Mouse (Mus musculus): Measurements from ENCODE around the gene Gm49353. TPM values are rescaled to one million over a fixed set of nuclear protein-coding genes. Genes with fewer than 3 reads are reported as not detected.

The Gm49353 gene
- polyA plus RNA-seq, 1 experiment from 2014 or later, result 0.56 TPM

DNA sequence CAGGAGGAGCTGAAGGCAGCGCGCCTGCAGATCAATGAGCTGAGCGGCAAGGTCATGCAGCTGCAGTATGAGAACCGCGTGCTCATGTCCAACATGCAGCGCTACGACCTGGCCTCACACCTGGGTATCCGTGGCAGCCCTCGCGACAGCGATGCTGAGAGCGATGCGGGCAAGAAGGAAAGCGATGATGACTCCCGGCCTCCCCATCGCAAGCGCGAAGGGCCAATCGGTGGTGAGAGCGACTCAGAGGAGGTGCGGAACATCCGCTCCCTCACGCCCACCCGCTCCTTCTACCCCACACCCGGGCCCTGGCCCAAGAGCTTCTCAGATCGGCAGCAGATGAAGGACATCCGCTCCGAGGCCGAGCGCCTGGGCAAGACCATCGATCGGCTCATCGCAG is 1.9 kb upstream of the Gm49353 start:
- 95% methylated on average over 33 of the region's 33 CpGs for WGBS
- Histone ChIP-seq H3K27me3 (ENCODE audit: control insufficient read depth, insufficient read depth, low read length) (no peaks in the 10 kb centered on the region), H3K4me3 (replicated peaks; ENCODE audit: low read length) (no peak overlapping the region), H3K27ac (ENCODE audit: low read length) (no peak overlapping the region), H3K4me1 (ENCODE audit: control insufficient read depth, insufficient read depth, low read length) (no peaks in the 10 kb centered on the region), H3K36me3 (ENCODE audit: control insufficient read depth, insufficient read depth, low read length) (no peaks in the 10 kb centered on the region), H3K9me3 (replicated peaks; ENCODE audit: control insufficient read depth, low read length) (peaks cover 6% of the 10 kb centered on the region; the same call in 1 of the 2 replicates), H3K9ac (ENCODE audit: low read length) (no peak overlapping the region), H3K4me2 (ENCODE audit: low read depth, low read length) (no peak overlapping the region)
- no peak for ATAC-seq (ENCODE audit: insufficient read depth, low FRiP score)

DNA sequence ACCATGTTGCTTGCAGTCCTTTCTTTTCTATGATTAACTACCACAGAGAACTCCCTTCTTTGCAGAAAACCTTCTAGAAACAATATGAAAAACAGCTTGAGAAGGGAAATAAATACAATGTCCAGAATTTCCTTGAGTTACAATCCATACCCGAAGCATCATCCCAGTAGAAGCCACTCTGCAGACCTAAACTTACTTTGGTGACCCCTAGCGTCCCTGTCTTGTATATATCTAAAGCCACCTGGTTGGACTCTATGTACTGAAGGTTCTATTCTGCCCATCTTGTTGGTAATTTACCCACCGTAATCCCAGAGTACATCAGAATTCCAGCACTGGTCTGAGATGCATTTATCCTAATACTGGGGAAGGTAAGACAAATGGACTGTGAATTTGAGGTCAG is 1.1 kb downstream of the Gm49353 start:
- Histone ChIP-seq H3K4me2 (ENCODE audit: low read depth, low read length) (no peak overlapping the region), H3K9me3 (replicated peaks; ENCODE audit: control insufficient read depth, low read length) (peaks cover 6% of the 10 kb centered on the region; the same call in 1 of the 2 replicates), H3K27ac (ENCODE audit: low read length) (no peak overlapping the region), H3K27me3 (ENCODE audit: control insufficient read depth, insufficient read depth, low read length) (no peaks in the 10 kb centered on the region), H3K36me3 (ENCODE audit: control insufficient read depth, insufficient read depth, low read length) (no peaks in the 10 kb centered on the region), H3K4me3 (replicated peaks; ENCODE audit: low read length) (no peak overlapping the region), H3K4me1 (ENCODE audit: control insufficient read depth, insufficient read depth, low read length) (no peaks in the 10 kb centered on the region), H3K9ac (ENCODE audit: low read length) (no peak overlapping the region)
- ATAC-seq (ENCODE audit: insufficient read depth, low FRiP score), result no peak
- 63% methylated on average over 3 of the region's 3 CpGs for WGBS

DNA sequence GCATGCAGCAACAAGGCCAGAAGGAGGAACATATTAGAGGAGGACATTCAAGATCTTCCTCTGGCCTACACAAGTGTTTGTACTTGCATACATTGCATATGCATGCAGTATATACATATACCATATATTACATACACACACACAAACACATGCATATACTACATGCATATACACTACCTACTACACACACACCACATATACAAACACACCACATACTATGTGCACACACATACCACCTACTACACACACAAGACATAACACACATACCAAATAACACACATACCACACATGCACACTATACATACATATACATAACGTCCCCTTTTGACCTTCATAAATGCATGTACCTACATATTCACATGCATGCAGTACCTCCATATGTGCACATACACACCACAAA is 1.9 kb downstream of the Gm49353 start:
- ATAC-seq (ENCODE audit: insufficient read depth, low FRiP score), result no peak
- peaks cover 6% of the 10 kb centered on the region; the same call in 1 of the 2 replicates for H3K9me3 ChIP-seq (replicated peaks; ENCODE audit: control insufficient read depth, low read length)
- H3K36me3 ChIP-seq (ENCODE audit: control insufficient read depth, insufficient read depth, low read length), result no peaks in the 10 kb centered on the region
- 88% methylated on average over 1 of the region's 1 CpGs for WGBS
- no peak overlapping the region for H3K27ac ChIP-seq (ENCODE audit: low read length)
- no peaks in the 10 kb centered on the region for H3K4me1 ChIP-seq (ENCODE audit: control insufficient read depth, insufficient read depth, low read length)
- H3K9ac ChIP-seq (ENCODE audit: low read length), result no peak overlapping the region
- H3K4me2 ChIP-seq (ENCODE audit: low read depth, low read length), result no peak overlapping the region
- H3K4me3 ChIP-seq (replicated peaks; ENCODE audit: low read length), result no peak overlapping the region
- H3K27me3 ChIP-seq (ENCODE audit: control insufficient read depth, insufficient read depth, low read length), result no peaks in the 10 kb centered on the region

DNA sequence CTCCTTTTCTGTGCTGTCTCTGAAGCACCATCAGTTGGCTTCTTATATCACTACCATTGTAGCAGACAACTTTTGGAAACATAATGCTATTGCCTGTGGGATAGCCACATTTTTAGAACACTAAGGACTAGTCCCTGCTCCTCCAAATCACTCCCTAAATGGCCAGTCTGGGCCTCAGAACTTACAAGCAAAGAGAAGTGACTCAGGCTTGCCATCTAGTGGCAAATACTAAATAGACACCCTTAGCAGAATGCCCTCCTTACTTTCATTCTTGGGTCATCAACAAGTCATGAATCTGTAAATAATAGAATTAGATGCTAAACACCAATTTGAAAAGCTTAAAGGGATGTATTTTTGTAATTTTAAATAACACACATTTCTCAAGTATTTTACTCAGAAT is 8.0 kb downstream of the Gm49353 start:
- ATAC-seq (ENCODE audit: insufficient read depth, low FRiP score), result no peak
- Histone ChIP-seq H3K4me3 (replicated peaks; ENCODE audit: low read length) (no peak overlapping the region), H3K9me3 (replicated peaks; ENCODE audit: control insufficient read depth, low read length) (no peaks in the 10 kb centered on the region), H3K9ac (ENCODE audit: low read length) (no peak overlapping the region), H3K36me3 (ENCODE audit: control insufficient read depth, insufficient read depth, low read length) (no peaks in the 10 kb centered on the region), H3K27ac (ENCODE audit: low read length) (no peak overlapping the region), H3K27me3 (ENCODE audit: control insufficient read depth, insufficient read depth, low read length) (no peaks in the 10 kb centered on the region), H3K4me1 (ENCODE audit: control insufficient read depth, insufficient read depth, low read length) (no peaks in the 10 kb centered on the region), H3K4me2 (ENCODE audit: low read depth, low read length) (no peak overlapping the region)

DNA sequence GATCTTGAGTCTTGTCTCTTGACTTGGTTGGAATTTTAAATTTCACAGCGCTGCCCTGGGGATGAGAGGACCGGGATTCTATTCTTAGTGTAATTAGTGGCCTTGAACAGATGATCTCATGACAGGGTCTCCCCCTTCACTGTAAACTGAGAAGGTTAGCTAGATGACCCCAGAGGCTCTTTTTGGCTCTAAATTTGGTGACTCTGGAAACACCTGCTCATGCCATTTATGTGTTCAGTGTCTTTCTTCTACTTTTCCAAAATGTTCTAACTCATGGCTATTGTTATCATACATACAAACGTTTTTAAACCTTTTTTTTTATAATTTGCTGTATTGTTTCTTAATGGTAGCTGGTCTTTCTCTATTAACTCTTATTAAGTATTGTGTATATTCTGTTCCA is 10.0 kb downstream of the Gm49353 start:
- Histone ChIP-seq H3K4me2 (ENCODE audit: low read depth, low read length) (no peak overlapping the region), H3K9me3 (replicated peaks; ENCODE audit: control insufficient read depth, low read length) (no peaks in the 10 kb centered on the region), H3K4me1 (ENCODE audit: control insufficient read depth, insufficient read depth, low read length) (no peaks in the 10 kb centered on the region), H3K4me3 (replicated peaks; ENCODE audit: low read length) (no peak overlapping the region), H3K27me3 (ENCODE audit: control insufficient read depth, insufficient read depth, low read length) (no peaks in the 10 kb centered on the region), H3K36me3 (ENCODE audit: control insufficient read depth, insufficient read depth, low read length) (no peaks in the 10 kb centered on the region), H3K27ac (ENCODE audit: low read length) (no peak overlapping the region), H3K9ac (ENCODE audit: low read length) (no peak overlapping the region)
- 60% methylated on average over 3 of the region's 3 CpGs for WGBS
- ATAC-seq (ENCODE audit: insufficient read depth, low FRiP score), result no peak

DNA sequence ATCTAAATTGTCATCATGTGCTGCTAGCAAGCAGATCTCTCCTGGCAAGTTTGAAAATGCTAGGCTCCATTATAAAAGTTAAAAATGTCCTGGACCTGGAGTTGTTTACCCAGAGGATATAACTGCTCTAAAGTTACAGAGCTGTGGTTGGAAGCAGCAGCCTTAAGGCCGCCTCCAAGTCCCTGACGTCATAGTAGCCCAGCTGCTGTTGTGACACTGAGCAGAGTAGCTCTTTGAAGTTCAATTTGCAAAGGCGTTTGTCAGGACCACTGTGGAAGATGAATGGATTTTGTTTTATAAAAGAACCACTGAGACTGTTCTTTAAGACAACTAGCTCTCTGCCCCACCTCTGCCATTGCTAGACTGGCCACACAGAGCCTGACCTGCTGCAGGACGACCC is 12.7 kb downstream of the Gm49353 start, which contains the start of gene 9330159F19Rik:
TSS of gene 9330159F19Rik (plus strand) at position 154 of the 400 bp plus-strand sequence.
- Histone ChIP-seq H3K27me3 (ENCODE audit: control insufficient read depth, insufficient read depth, low read length) (no peaks in the 10 kb centered on the region), H3K4me1 (ENCODE audit: control insufficient read depth, insufficient read depth, low read length) (no peaks in the 10 kb centered on the region), H3K36me3 (ENCODE audit: control insufficient read depth, insufficient read depth, low read length) (no peaks in the 10 kb centered on the region), H3K27ac (ENCODE audit: low read length) (peak within 1 kb of the TSS; percentile 64; the same call in 1 of the 2 replicates), H3K9me3 (replicated peaks; ENCODE audit: control insufficient read depth, low read length) (no peaks in the 10 kb centered on the region), H3K9ac (ENCODE audit: low read length) (no peak within 1 kb of the TSS), H3K4me3 (replicated peaks; ENCODE audit: low read length) (peak within 1 kb of the TSS; percentile 7), H3K4me2 (ENCODE audit: low read depth, low read length) (peak within 1 kb of the TSS; percentile 29; the same call in 1 of the 2 replicates)
- whole genome bisulfite sequencing, result 7% methylated on average over 4 of the region's 4 CpGs
- peak; percentile 91 for ATAC-seq (ENCODE audit: insufficient read depth, low FRiP score)

DNA sequence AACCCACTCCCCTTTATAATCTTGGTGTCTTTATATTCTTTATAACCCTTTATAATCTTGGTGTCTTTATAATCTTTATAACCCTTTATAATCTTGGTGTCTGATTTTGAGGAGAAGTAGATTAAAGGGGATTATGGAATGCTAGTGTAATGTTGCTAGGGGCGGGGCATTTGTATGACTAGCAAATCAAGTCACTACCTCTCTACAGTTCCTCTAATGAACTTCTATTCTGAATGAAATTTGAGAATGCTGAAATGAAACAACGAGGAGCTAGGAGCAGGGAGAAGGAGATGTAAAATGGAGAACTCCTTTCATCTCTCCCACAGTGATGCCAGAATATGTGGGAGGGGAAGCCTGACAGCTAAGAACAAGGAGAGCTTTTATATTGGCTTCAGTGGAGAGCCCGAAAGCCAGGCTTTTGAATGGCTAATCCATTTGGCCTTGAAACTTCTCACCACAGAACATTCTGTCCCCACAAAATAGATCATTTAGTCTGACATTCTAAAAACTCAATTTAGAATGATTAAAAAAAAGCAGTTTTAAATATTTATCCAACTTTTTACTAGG is 14.9 kb downstream of the Gm49353 start:
- Histone ChIP-seq H3K36me3 (ENCODE audit: control insufficient read depth, insufficient read depth, low read length) (no peaks in the 10 kb centered on the region), H3K9ac (ENCODE audit: low read length) (no peak overlapping the region), H3K27me3 (ENCODE audit: control insufficient read depth, insufficient read depth, low read length) (no peaks in the 10 kb centered on the region), H3K4me3 (replicated peaks; ENCODE audit: low read length) (no peak overlapping the region), H3K27ac (ENCODE audit: low read length) (no peak overlapping the region), H3K4me2 (ENCODE audit: low read depth, low read length) (no peak overlapping the region), H3K4me1 (ENCODE audit: control insufficient read depth, insufficient read depth, low read length) (no peaks in the 10 kb centered on the region), H3K9me3 (replicated peaks; ENCODE audit: control insufficient read depth, low read length) (no peaks in the 10 kb centered on the region)
- WGBS, result 53% methylated on average over 3 of the region's 3 CpGs
- ATAC-seq (ENCODE audit: insufficient read depth, low FRiP score), result no peak

DNA sequence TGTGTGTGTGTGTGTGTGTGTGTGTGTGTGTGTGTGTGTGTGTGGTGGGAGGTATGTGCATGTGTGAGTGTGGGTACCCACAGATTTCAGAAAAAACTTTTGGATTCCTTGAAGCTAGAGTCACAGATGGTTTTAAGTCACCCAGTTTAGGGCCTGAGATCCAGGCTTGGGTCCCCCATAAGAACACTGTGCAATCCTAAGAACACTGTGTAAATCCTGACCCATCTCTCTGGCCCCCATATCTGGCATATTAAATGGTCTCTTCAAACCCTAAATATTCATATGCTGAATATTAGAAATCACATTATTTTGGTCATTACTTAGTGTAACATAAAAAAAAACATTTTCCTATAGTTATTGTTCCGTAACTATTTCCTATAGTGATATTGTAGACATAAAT is 18.2 kb downstream of the Gm49353 start:
- Histone ChIP-seq H3K27me3 (ENCODE audit: control insufficient read depth, insufficient read depth, low read length) (no peaks in the 10 kb centered on the region), H3K9me3 (replicated peaks; ENCODE audit: control insufficient read depth, low read length) (no peaks in the 10 kb centered on the region), H3K9ac (ENCODE audit: low read length) (no peak overlapping the region), H3K4me3 (replicated peaks; ENCODE audit: low read length) (no peak overlapping the region), H3K4me1 (ENCODE audit: control insufficient read depth, insufficient read depth, low read length) (no peaks in the 10 kb centered on the region), H3K27ac (ENCODE audit: low read length) (no peak overlapping the region), H3K36me3 (ENCODE audit: control insufficient read depth, insufficient read depth, low read length) (no peaks in the 10 kb centered on the region), H3K4me2 (ENCODE audit: low read depth, low read length) (no peak overlapping the region)
- WGBS, result 96% methylated on average over 1 of the region's 1 CpGs
- ATAC-seq (ENCODE audit: insufficient read depth, low FRiP score), result no peak

DNA sequence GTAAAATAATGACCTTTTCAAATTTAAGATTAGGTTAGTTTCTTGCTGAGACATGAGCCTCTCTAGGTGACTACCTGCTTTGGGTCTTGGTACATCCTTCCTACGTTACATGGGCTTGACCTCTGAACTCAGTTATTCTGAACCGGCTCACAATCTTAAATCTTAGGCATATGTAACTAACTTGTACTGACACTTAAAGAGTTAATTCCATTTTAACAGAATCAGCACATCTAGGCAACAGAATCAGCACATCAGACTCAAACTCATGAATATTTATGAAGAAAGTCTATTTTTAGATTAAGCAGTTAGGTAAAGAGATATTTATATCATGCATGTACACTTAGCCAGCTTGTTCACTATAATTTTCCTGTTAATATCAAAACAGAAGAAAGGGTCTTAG is 18.7 kb downstream of the Gm49353 start:
- ATAC-seq (ENCODE audit: insufficient read depth, low FRiP score), result no peak
- Histone ChIP-seq H3K9me3 (replicated peaks; ENCODE audit: control insufficient read depth, low read length) (no peaks in the 10 kb centered on the region), H3K36me3 (ENCODE audit: control insufficient read depth, insufficient read depth, low read length) (no peaks in the 10 kb centered on the region), H3K4me3 (replicated peaks; ENCODE audit: low read length) (no peak overlapping the region), H3K4me2 (ENCODE audit: low read depth, low read length) (no peak overlapping the region), H3K27me3 (ENCODE audit: control insufficient read depth, insufficient read depth, low read length) (no peaks in the 10 kb centered on the region), H3K9ac (ENCODE audit: low read length) (no peak overlapping the region), H3K27ac (ENCODE audit: low read length) (no peak overlapping the region), H3K4me1 (ENCODE audit: control insufficient read depth, insufficient read depth, low read length) (no peaks in the 10 kb centered on the region)
- 76% methylated on average over 2 of the region's 2 CpGs for WGBS

Measured in stomach, embryonic 16.5 days (tissue).